Mouse (Mus musculus): ENCODE results near the gene Fam43b. TPM values are rescaled to one million over a fixed set of nuclear protein-coding genes. Genes with fewer than 3 reads are reported as not detected.
"Not testable (repeated sequence)": the region's sequence is repeated elsewhere in the genome, so short reads cannot be mapped to it uniquely, and the experiment has no call there.

Fam43b gene
- polyA plus RNA-seq (2012; rRNA removed): 0.04 TPM in 1 of 2 replicates, not detected in the other

DNA sequence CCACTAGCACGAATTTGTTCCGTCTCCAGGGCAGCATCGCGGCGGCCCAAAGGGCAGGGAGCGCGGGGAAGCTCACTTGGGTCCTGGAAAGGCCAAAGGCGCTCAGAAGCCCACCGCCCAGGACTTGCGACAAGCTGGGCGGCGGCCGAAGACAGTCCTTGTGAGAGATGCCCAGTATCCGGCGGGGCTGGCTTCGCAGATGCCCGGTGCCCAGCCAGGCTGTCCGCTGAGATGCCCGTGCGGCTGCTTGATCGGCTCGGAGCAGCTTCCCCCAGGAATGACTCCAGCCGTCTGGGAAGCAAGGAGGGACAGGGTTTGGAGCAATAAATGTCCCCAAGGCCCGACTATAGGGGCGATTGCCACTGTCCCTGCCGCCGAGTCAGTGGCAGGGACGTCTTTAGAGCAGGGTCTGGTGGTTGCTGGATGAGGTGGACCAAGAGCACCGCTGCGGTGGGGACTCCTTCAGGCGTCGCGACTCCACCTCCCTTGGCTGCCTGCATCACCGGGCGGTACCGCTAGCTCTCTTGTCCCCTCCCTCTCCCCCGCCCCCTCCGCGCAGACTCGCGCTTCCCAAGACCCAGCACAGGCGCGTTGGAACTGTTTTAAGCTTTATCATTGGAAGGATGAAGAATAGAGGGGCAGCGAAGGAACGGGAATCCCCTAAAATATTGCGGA lies at the start of gene Fam43b:
TSS of gene Fam43b (minus strand) at position 558 of the 675 bp plus-strand sequence.
- no peak for DNase-seq (ENCODE audit: low spot score)

DNA sequence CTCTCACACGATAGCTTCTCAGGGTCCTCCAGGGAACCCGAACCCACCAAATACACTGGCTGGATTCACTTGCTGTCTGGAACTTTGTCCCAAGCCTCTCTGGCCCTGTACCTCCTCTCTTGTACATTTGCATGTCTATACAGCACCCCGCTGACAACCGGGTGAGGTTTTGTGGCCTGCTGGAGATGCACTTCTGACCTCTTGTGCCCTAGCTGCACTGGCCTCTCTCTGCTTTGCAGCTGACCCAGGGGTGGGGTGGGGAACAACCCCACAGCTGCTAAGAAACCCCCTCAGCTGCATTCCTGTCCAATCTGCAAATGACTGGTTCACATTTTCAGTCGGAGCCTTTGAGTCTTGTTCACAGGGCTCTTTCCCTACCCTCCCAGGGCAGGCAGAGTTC lies 48.6 kb upstream of the Fam43b start:
- DNase-seq (ENCODE audit: low spot score): no peak

DNA sequence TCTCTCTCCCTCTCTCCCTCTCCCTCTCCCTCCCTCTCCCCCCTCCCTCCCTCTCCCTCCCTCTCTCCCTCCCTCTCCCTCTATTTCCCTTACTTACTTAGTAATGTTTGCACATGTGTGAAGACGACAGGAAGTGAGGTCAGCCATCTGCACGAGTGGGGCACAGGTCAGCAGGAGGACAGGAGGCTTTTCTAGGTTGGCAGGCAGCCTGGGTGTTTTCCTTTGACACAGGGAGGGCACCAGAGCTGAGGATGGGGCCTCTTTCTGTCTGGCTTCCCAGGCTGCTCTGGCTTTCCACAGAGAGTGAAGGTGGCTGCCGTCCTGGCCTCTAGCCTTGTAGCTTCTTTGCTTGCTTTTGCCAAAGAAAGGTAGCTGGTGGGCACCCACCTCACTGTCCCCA lies 43.7 kb upstream of the Fam43b start:
- no peak for DNase-seq (ENCODE audit: low spot score)

DNA sequence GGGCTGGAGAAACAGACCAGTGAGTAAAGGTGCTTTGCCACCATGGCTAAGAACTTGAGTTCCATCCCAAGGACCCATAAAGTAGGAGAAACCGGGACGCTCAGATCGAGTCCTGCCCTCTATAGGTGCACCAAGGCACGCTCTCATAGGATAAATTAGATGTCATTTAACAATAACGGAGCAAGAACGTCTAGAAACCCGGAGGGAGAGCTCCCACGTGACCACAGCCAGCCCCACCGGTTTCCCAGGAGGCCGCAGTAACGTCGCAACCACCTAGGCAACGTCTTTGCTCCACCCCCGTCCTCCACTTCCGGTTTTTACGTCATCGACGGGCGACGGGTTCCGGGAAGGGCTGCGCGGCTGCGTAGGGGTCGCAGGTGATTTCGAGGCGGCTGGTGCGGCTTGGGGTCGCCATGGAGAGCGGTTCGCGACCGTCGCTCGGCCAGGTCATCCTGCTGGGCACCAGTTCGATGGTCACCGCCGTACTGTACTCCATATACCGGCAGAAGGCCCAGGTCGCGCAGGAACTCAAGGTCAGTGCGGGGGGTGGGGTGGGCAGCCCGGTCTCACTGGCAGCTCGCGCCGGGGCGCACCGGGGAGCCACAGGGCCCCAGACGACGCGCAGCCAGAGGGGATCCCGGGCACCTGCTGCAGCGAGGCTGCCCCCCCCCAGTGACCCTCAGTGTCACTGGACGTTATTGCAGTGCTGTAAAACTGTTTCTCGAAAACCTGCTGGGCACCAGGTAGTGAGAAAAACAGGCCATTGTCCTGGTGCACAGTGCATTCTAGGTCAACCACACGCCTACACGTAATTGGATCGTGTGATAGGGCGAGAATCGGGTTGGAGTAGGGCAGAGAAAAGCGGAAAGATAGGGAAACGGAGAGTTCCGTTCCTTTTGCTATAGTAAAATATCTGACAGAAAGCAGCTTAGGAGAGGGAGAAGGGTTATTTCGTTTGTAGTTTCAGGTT lies 38.3 kb upstream of the Fam43b start, which contains the start of gene Mul1:
TSS of gene Mul1 (plus strand) at position 325 of the 970 bp plus-strand sequence.
- DNase-seq (ENCODE audit: low spot score): peak; percentile 91

DNA sequence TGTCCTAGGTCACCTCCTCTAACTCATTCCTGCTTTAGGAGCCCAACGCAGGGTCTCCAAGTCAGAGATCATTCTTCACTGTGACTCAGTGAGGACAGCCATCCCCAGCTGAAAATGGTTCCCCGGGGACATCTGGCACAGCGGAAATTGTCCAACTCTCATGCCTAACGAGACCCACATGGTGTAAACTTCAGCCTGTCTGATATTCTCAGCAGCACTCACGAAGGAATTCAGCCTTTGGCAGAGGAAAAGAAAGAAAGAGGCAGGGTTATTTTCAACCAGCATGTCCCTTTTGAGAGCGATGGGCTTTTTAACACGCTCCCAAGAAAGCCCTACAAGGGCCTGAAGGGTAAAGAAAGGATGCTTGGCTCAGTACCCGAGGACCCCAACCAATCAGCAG lies 35.0 kb upstream of the Fam43b start:
- no peak for DNase-seq (ENCODE audit: low spot score)

DNA sequence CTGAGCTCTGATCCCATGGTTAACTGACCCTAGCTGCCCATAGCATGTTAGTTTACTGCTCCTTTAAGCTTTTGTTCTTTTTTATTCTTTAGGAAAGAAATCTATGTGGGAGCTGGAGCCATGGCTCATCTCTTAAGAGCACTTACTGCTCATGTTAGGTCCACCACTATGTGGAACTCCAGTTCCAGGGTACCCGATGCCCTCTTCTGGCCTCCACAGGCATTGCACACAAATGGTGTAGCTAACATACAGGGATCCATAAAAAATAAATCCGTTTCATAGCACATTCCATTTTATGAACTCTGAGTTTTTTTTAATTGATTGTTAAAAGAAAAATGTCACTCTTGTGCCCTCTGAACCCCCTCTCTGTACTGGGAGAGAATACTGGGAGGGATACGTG lies 33.5 kb upstream of the Fam43b start:
- DNase-seq (ENCODE audit: low spot score): no peak

DNA sequence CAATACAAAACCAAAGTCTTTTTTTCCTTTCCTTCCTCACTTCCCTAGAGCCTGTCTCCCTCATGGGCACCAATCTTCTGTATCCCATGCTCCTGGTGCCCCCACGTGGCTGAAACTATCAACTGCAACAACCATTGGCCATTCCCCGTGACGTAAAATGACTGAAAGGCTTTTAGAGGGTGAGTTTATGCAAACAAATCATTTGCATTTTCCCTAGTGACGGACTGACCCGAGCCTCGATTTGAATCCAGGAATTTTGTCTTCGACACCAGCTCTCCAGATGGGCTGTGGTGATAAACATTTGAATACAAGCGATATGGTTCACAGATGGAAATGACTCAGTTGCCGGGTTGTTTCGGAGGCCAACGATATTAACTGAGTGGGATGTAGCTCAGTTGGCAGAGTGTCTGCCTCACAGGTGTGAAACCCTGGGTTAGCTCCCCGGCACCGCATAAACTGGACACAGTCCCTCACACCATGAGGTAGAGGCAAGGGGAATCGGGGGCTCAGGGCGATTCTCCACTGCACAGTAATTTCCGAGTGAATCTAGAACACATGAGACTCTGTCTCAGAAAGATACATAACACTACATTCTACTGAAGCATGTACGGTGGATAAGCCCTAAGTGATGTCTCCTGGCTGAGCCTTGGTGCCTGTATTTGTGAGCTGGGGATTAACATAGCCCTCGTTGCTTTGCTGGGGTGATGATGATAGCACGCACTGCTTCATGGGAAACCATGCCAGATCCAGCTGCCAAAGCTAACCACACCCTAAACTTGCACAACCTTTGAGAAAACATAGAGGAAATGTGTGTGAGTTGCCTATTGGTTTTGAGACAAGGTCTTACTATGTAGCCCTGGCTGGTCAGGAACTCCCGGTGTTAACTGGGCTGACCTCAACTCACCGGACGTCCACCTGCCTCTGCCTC lies 30.7 kb upstream of the Fam43b start:
- DNase-seq (ENCODE audit: low spot score): peak; percentile 59

DNA sequence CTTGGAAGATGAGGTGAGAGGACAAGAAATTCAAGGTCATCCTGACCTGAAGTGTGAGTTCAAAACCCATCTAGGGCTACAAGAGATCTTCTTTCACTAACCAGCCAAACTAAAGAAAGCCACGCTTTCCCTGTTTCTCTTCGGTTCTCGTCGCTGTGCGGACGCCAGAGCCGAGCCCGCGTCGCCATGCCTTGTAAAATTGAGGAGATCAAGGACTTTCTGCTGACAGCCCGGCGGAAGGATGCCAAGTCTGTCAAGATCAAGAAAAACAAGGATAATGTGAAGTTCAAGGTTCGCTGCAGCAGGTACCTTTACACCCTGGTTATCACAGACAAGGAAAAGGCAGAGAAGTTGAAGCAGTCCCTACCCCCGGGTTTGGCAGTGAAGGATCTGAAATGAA lies 29.3 kb upstream of the Fam43b start:
- DNase-seq (ENCODE audit: low spot score): not testable (repeated sequence)

DNA sequence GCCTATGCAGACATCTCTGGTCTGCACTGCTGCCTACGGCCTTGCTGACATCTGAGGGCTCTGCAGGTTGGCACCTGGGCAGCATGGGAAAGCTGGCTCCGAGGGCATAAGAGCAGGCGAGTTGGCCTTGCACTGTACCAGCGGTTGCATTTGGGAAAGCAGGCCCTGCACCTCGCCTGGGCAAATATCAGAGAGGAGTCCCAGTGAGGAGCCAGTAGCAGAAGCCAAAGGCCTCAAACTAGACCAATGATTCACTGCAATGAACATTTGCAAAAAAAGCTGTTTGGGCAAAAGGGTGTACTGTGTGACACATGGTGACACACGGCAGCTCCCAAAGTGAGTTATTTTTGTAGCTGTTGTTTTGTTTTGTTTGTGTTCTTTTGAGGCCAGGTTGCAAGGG lies 28.7 kb upstream of the Fam43b start:
- no peak for DNase-seq (ENCODE audit: low spot score)

DNA sequence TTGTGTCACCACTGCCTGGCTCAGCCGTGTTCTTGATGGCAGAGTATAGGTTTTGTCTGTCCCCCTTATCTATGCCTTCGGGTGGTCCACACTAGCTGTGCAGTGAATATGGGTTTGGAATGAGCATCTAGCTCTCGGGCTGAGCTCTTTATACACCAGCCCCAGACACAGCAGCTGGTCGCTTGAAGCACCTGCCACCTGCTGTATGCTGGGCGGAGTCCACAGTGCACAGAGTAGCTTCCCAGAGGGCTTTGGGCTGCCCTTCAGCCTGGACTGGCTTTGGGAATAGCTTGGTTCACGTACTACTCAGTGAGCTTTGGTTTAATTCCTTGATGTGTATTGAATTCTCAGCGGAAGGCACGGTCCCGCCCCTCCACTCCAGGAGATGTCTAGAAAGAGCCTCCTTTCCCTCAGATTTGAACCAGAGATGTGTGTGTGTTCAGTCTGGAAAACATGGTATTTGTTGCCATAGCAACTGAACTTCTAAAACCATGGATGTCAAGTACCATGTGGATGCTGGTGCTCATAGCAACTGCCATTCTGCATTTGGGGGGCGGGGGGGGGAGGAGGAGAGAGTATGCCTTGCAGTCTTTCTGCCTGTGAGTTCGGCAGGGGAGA lies 22.1 kb upstream of the Fam43b start:
- no peak for DNase-seq (ENCODE audit: low spot score)

DNA sequence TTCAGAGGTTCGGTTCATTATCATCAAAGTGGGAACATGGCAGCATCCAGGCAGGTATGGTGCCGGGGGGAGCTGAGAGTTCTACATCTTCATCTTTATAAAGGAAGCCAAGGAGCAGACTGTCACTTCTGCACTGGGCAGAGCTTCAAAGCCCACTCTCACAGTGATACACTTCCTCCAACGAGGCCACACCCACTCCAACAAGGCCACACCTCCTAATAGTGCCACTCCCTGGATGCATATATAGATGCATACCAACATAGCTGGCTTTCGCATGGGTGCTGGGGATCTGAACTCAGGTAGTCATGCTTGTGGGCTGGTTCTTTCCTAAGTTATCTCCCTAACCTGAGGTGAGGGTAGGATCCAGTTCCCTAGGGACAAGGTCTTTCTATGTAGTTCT lies 21.6 kb upstream of the Fam43b start:
- DNase-seq (ENCODE audit: low spot score): no peak

DNA sequence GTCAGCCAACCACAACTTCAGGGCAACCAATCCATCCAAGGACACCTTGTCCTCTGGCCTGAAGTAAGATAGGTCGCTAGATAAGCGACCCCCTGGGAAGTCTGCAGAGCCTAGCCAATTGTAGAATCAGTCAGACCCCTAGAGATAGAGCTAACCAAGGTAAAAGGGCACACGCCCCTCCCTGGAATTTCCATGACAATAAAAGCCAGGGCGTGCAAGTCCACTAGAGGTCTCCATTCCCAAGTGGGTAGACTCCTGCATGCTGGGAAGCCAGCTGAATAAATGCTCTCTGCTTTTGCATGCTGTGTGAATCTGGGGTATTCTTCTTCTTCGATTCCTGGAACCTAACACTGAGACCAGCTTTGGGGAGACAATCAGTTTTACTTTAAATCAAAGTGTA lies 20.1 kb upstream of the Fam43b start:
- DNase-seq (ENCODE audit: low spot score): no peak

DNA sequence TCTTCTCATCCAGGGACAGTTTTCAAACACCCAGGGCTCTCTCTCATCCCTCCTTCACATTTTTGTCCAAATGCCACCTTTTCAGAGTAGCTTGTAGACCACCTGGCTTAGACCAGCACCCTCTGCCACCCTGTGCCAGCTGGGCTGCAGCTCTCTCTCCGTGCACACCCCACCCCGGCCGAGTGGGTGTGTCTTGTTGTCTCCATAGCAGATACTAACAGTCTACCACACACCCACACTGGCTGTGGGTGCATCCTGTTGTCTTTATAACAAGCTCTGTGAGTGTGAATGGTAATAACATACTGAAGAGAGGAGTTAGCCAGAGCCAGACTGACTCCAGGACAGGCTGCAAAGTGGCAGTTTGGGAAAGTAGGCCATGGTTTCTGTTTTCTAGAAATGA lies 19.7 kb upstream of the Fam43b start:
- DNase-seq (ENCODE audit: low spot score): no peak

DNA sequence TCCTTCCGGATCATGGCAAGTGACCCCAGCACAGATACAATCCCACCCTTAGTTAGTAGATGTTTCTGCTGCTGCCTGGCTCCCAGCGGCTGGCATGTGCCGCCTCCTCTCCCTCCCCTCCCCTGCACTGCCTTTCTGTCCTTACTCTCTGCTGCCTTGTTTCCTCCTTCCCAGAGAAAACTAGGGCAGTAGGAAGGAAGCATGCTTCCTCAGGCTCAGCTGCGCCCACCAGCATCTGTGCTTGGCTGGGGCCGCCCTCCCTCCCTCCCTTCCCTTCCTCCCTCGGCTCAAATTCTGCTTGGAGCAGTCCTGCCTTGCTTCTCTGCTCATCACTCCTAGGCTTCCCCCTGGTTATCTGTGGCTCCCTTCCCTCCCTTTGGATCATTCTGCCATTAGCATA lies 18.4 kb upstream of the Fam43b start:
- no peak for DNase-seq (ENCODE audit: low spot score)

DNA sequence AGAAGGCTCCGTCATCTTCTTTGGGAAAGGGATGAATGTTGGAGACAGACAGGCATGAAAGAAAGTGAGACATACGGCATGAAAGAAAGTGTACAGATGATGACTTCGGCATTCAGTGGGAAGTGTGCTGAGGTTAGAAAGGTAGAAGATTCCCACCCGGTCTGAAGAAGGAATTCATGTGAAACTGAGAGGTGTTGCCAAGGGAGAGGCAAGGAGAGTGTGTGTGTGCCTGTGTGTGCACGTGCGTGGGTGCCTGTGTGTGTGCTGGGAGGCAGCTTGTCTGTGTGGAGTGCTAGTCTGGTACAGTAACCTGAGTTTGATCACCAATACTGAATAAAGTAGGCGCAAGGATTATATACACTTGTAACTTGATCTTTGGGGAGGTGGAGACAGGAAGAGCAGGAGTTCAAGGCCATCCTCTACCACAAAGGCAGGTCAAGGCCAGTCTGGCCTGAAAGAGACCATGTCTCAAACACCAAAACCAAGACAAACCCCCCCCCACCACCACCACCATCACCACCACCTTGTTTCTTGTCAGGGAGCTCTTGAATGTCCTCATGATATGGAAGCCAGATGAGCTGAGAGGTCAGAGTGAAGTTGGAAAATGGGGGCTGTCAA lies 15.3 kb upstream of the Fam43b start:
- no peak for DNase-seq (ENCODE audit: low spot score)

DNA sequence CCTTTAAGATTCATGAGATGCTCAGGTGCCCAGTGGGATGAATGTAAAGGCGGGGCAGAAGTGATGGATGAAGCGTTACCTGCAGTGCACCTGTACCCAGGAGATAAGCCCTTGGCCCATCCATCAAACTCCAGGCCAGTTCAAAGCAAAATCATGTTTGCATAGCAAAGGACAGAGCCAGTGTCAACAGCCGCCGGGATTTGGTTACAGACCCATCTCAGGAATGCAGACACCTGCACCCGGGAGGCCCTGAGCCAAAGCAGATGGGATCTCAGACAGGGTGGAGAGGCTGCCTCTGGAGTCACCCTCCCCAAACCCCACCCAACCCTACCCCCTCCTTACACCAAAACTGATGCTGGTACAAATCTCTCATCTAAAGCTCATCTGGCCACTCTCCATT lies 14.7 kb upstream of the Fam43b start:
- no peak for DNase-seq (ENCODE audit: low spot score)

DNA sequence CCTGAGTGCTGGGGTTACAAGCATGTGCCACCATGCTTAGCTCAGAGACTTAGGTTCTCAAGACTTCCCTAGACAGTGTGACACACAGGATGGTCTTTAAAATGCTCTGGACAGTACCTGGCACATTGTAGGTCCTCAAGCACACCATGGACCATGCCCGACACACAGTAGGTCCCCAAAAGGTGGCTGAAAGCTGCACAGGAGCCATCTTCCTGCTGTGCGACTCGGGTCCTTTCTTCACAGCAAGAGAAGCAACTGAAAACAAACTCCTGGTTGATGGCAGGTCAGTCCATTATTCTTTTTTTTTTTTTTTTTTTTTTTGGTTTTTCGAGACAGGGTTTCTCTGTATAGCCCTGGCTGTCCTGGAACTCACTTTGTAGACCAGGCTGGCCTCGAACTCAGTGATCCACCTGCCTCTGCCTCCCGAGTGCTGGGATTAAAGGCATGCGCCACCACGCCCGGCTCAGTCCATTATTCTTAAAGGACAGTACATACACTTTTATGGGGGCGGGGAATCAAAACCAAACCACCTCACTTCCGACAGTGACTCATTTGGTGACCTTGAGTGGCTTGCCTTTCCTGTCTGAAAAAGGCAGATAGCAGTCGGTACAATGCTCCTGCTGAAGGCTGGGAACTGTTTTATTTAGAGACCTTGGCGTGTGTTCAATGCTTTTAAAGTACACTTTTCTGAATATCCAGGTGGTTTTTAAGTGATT lies 11.3 kb upstream of the Fam43b start:
- no peak for DNase-seq (ENCODE audit: low spot score)

DNA sequence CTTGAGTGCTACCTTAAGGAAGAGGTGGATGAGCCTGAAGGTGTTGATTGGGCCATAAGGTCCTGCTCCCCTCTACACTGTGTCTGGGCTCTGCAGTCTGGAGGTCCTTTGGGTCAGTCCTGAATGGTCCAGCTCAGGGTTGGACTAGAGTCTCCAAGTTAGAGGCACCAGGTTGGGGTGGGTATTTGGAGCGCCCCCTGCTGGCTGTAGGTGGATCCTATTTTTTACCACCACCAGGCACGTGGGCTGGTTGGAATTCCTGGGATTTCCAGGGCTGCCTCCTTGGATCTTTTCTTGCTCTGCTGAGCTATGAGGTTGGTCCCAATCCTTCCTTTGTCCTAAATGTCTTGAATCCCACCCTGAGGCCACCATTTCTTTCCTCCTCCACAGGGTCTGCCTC lies 8.5 kb upstream of the Fam43b start:
- DNase-seq (ENCODE audit: low spot score): no peak

DNA sequence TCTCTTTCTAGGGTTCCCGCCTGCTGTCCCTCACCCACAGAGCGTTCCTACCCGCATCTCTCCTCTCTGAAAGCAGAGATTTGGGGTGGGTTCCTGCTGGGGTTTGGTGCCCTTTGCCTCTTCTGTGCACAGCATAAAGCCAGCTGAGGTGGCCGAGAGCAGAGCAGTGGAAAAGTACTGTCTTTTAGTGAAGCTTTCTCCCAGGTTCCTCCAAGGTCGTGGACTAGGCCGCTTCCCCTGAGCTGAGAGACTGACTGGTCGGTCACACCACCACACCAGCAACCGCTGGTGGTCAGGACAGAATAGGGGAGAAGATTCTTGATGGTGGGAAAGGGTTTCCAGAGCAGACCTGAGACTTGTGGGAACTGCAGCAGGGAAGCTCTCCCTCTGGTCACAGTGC lies 383 bp upstream of the Fam43b start:
- DNase-seq (ENCODE audit: low spot score): no peak

All from urinary bladder, adult 2 months (tissue).